ENCODE assay signal across 8 mouse cellular contexts in the genomic region with DNA sequence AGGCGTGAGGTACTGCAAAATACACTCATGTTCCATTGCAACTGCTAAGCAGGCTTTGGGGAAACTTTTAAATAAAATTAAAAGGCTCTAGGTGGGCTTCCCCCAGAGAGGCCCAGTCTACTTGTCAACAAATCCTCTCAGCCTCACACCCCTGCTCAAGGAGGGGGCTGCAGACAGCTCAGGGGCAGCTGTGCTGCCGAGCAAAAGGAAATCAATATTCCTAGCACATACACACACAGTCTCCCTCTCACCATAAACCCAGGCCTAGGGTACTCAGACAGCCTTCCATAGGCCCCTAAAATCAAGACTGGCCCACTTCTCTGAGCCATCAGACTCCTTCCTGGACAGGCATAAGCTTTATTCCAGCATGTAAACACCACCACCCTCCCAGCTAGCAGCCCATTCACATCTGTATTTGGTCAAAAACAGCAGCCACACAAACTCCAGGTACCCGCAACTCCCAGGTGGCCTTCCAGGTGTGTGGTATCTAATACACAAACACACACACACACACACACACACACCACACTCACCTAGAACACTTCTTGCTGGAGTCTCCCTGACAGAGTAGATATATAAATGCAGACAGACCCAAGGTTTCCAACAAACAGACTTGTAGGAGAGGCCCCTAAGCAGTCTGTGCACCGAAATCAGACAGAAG.
DNase-seq lines count a peak whose midpoint lies in the region; ATAC-seq and TF ChIP-seq lines count a peak whose summit lies in the region.

No protein-coding gene starts in this region.

- peak overlapping the region; percentile 59; the same call in 1 of the 2 replicates for H3K27ac ChIP-seq in kidney, embryonic 14.5 days (ENCODE audit: low read depth, low read length)
- no peak overlapping the region for H3K27ac ChIP-seq in bone marrow macrophage, adult 2 months (ENCODE audit: insufficient read depth, low read depth, low read length)
- H3K27ac ChIP-seq in hindbrain, embryonic 10.5 days: peak overlapping the region; percentile 91
- H3K27ac ChIP-seq in midbrain, embryonic 10.5 days (replicated peaks): peak overlapping the region; percentile 89

- TF ChIP-seq POLR2A in bone marrow macrophage, adult 2 months (IDR thresholded peaks at IDR 0.05; ENCODE audit: borderline replicate concordance, low read depth, low read length): no peak

- H3K27me3 ChIP-seq in kidney, embryonic 14.5 days (ENCODE audit: control insufficient read depth, insufficient read depth, low read length): no peaks in the 10 kb centered on the region
- no peaks in the 10 kb centered on the region for H3K27me3 ChIP-seq in hindbrain, embryonic 10.5 days (ENCODE audit: insufficient read depth, poor library complexity, severe bottlenecking)
- no peaks in the 10 kb centered on the region for H3K27me3 ChIP-seq in midbrain, embryonic 10.5 days (ENCODE audit: low read depth, poor library complexity, severe bottlenecking)

- no peak for ATAC-seq in kidney, embryonic 14.5 days (ENCODE audit: low FRiP score, low TSS enrichment)
- ATAC-seq in erythroid progenitor cell, adult 5-6 weeks (replicated peaks; ENCODE audit: low FRiP score, poor library complexity, severe bottlenecking): no peak

- 50% methylated on average over 4 of the region's 4 CpGs for WGBS in kidney, embryonic 14.5 days
- WGBS in hindbrain, embryonic 10.5 days: 63% methylated on average over 4 of the region's 4 CpGs
- 67% methylated on average over 4 of the region's 4 CpGs for WGBS in midbrain, embryonic 10.5 days

- no peak for TF ChIP-seq CTCF in bone marrow macrophage, adult 2 months (IDR thresholded peaks at IDR 0.05; ENCODE audit: low read depth, low read length)

- no peak for DNase-seq in kidney, postnatal 4 days
- no peak for DNase-seq in hindbrain, embryonic 10.5 days (ENCODE audit: low spot score)
- DNase-seq in midbrain, embryonic 10.5 days (ENCODE audit: low spot score): no peak
- DNase-seq in urinary bladder, adult 2 months (ENCODE audit: low spot score): no peak
- DNase-seq in right cerebral cortex, adult 18-20 months: no peak

- H3K4me3 ChIP-seq in kidney, embryonic 14.5 days (ENCODE audit: low read length): peak overlapping the region; percentile 79
- H3K4me3 ChIP-seq in bone marrow macrophage, adult 2 months (ENCODE audit: insufficient read depth, low read length): peak overlapping the region; percentile 77
- peak overlapping the region; percentile 65 for H3K4me3 ChIP-seq in hindbrain, embryonic 10.5 days
- peak overlapping the region; percentile 74 for H3K4me3 ChIP-seq in midbrain, embryonic 10.5 days

- peak overlapping the region; percentile 75 for H3K4me2 ChIP-seq in kidney, embryonic 14.5 days (replicated peaks; ENCODE audit: low read depth, low read length)

- H3K9ac ChIP-seq in kidney, embryonic 14.5 days (ENCODE audit: low read depth, low read length): peak overlapping the region; percentile 84

- no peaks in the 10 kb centered on the region for H3K36me3 ChIP-seq in kidney, embryonic 14.5 days (ENCODE audit: control insufficient read depth, insufficient read depth, low read length)
- no peaks in the 10 kb centered on the region for H3K36me3 ChIP-seq in hindbrain, embryonic 10.5 days
- no peaks in the 10 kb centered on the region for H3K36me3 ChIP-seq in midbrain, embryonic 10.5 days

- H3K4me1 ChIP-seq in kidney, embryonic 14.5 days (ENCODE audit: control insufficient read depth, insufficient read depth, low read length): peaks cover 54% of the 10 kb centered on the region
- peaks cover 52% of the 10 kb centered on the region for H3K4me1 ChIP-seq in bone marrow macrophage, adult 2 months (ENCODE audit: control insufficient read depth, insufficient read depth, low read length)
- H3K4me1 ChIP-seq in hindbrain, embryonic 10.5 days (replicated peaks): peaks cover 70% of the 10 kb centered on the region
- peaks cover 67% of the 10 kb centered on the region for H3K4me1 ChIP-seq in midbrain, embryonic 10.5 days

- no peaks in the 10 kb centered on the region for H3K9me3 ChIP-seq in kidney, embryonic 14.5 days (ENCODE audit: control insufficient read depth, low read length)
- no peaks in the 10 kb centered on the region for H3K9me3 ChIP-seq in hindbrain, embryonic 10.5 days
- H3K9me3 ChIP-seq in midbrain, embryonic 10.5 days (replicated peaks): no peaks in the 10 kb centered on the region
